In genomic region chr13:49145396-49145795, GRCm38 (mm10) we compare ENCODE assay signal across 8 mouse cellular contexts. TPM values are rescaled to one million over a fixed set of nuclear protein-coding genes. Genes with fewer than 3 reads are reported as not detected.
DNase-seq lines count a peak whose midpoint lies in the region; ATAC-seq lines count a peak whose summit lies in the region.
"Had no signal": no experiment of that assay in that cellular context is flagged by ENCODE, and none has a peak within 500 bp of the region (broad histone marks: within the 10 kb centered on the region; RNA-seq: fewer than 3 reads in every experiment).

No protein-coding gene starts in this region.

- H3K27ac ChIP-seq in midbrain, embryonic 11.5 days (ENCODE audit: low read depth, low read length) = no peak overlapping the region

- H3K4me1 ChIP-seq in midbrain, embryonic 11.5 days (ENCODE audit: control insufficient read depth, insufficient read depth, low read length) = peaks cover 24% of the 10 kb centered on the region

- H3K4me2 ChIP-seq in midbrain, embryonic 11.5 days = peak overlapping the region; percentile 83

- intact Hi-C loops in gastrocnemius, postnatal 14 days (cut with DNase I; ENCODE audit: low total_unique reads) = no loop called here

- H3K36me3 ChIP-seq in midbrain, embryonic 11.5 days (ENCODE audit: control insufficient read depth, insufficient read depth, low read length) = no peaks in the 10 kb centered on the region

- H3K9ac ChIP-seq in midbrain, embryonic 11.5 days (ENCODE audit: low read length) = no peak overlapping the region

- 48% methylated on average over 7 of the region's 7 CpGs for WGBS in midbrain, embryonic 11.5 days

- DNase-seq in cerebellum, adult 11 months = peak; percentile 67
- peak; percentile 64 for DNase-seq in cerebellum, adult 8-10 months
- DNase-seq in gastrocnemius, postnatal 14 days = peak; percentile 77
- no peak for DNase-seq in midbrain, embryonic 11.5 days (ENCODE audit: low spot score, missing footprints)
- no peak for DNase-seq in layer of hippocampus, postnatal 25 days (ENCODE audit: extremely low spot score in 1 of 2, low spot score in 1 of 2)
- no peak for DNase-seq in layer of hippocampus, postnatal 36 days
- DNase-seq in layer of hippocampus, adult 11-12 months (ENCODE audit: low spot score) = no peak
- DNase-seq: lung, postnatal 14 days had no signal

- ATAC-seq in midbrain, embryonic 11.5 days (ENCODE audit: low FRiP score) = no peak

- no peaks in the 10 kb centered on the region for H3K9me3 ChIP-seq in midbrain, embryonic 11.5 days (ENCODE audit: control insufficient read depth, low read length)

- H3K27me3 ChIP-seq in midbrain, embryonic 11.5 days (ENCODE audit: control insufficient read depth, insufficient read depth, low read length) = peaks cover 15% of the 10 kb centered on the region

- H3K4me3 ChIP-seq in midbrain, embryonic 11.5 days (ENCODE audit: low read depth, low read length) = 0 out of 2 replicates have a peak overlapping the region, but pooled peaks have one; percentile 10

RNA-seq across cellular contexts. Expression of gene Wnk2, which starts 2.4 kb away (rescaled TPM):
- total RNA-seq in gastrocnemius, postnatal 14 days (2021) = 10 to 100 TPM; 41.7 to 45.1 TPM
- 6.1 and 7.8 TPM in 2 replicates for polyA plus RNA-seq in midbrain, embryonic 11.5 days (2014; fragmentation: Nextera tagmentation; extraction: Ambion mirVana)
- 10 to 100 TPM; 88.2 to 98.9 TPM for total RNA-seq in layer of hippocampus, postnatal 25 days (2021)
- total RNA-seq in layer of hippocampus, postnatal 36 days (2021) = 10 to 100 TPM; 85.8 to 99.2 TPM

RNA-seq across cellular contexts. Expression of gene Ninj1, which starts 41.9 kb away (rescaled TPM):
- 10 to 100 TPM; 12.4 to 16.8 TPM for total RNA-seq in gastrocnemius, postnatal 14 days (2021)
- polyA plus RNA-seq in midbrain, embryonic 11.5 days (2014; fragmentation: Nextera tagmentation; extraction: Ambion mirVana) = 17.5 TPM in 2 replicates
- 10 to 100 TPM; 23.6 to 25.1 TPM for total RNA-seq in layer of hippocampus, postnatal 25 days (2021)
- total RNA-seq in layer of hippocampus, postnatal 36 days (2021) = 10 to 100 TPM; 18.7 to 19.3 TPM

Comparison
In these comparisons a context has a peak if more than half of its experiments do, and no peak if none do; other contexts are left out.
1. DNase-seq: peak in cerebellum, adult 11 months (single experiment), cerebellum, adult 8-10 months (single experiment) and gastrocnemius, postnatal 14 days (single experiment); none in midbrain, embryonic 11.5 days (single experiment), layer of hippocampus, postnatal 25 days (0 of 2), layer of hippocampus, postnatal 36 days (0 of 2) and layer of hippocampus, adult 11-12 months (single experiment).